Mouse (Mus musculus): ENCODE measurements around the gene Dbt. TPM values are rescaled to one million over a fixed set of nuclear protein-coding genes. Genes with fewer than 3 reads are reported as not detected.
A peak's percentile ranks its signal among the peaks of the same experiment; 100 is the strongest.

Dbt gene
- polyA plus RNA-seq, 1 experiment from 2014 or later, result 20.2 TPM

DNA sequence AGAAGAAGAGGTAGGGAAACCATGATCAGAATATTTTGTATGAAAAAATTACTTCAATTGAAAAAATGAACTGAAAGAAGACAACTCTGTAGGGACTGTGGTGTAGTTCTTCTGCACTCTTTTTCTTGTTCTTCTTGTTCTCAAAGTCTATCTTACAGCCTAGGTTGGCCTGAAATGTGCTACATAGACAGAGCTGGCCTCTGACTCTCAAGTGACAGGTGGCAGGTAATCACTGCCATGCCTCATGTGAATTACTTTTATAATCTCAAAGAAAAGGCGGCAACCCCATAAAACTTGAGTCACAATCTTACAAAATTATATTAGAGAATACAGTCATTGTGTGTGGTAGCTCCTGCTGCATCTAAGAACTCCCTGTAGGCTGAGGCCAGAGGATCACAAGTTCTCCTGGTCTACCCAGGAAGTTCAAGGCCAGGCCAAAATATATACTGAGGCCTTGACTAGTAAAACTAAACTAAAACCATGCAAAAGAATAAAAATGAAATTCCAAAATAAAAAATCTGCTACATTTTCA lies 20.9 kb upstream of the Dbt start:
- Histone ChIP-seq H3K4me3 (no peak overlapping the region), H3K27me3 (replicated peaks) (no peaks in the 10 kb centered on the region), H3K9me3 (no peaks in the 10 kb centered on the region), H3K36me3 (peaks cover 94% of the 10 kb centered on the region), H3K4me1 (no peaks in the 10 kb centered on the region), H3K27ac (replicated peaks) (no peak overlapping the region), H3K4me2 (no peak overlapping the region), H3K9ac (no peak overlapping the region)
- WGBS, result 88% methylated on average over 1 of the region's 1 CpGs
- ATAC-seq (ENCODE audit: extremely low read depth, insufficient number of reproducible peaks, low FRiP score, low TSS enrichment), result no peak

DNA sequence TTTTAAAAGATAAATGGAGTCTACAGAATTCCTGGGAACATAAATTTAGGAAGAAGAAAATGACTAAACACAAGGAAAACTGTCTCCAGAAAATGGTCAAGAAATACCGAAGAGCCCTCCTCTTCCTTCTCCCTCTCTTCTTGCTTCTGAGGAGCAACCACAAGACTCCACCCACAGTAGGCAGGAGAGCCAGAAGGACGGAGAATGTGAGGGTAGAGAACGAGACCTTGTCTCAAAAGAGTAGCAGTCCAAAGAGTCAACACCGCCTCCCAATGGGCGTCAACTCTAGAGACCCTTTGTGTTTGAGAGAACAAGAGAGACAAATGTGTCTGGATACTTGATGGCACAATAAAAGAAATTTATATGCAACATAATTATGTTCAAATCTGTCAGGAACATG lies 19.2 kb upstream of the Dbt start:
- Histone ChIP-seq H3K4me3 (no peak overlapping the region), H3K36me3 (peaks cover 96% of the 10 kb centered on the region), H3K4me2 (no peak overlapping the region), H3K27ac (replicated peaks) (no peak overlapping the region), H3K27me3 (replicated peaks) (no peaks in the 10 kb centered on the region), H3K9me3 (no peaks in the 10 kb centered on the region), H3K4me1 (no peaks in the 10 kb centered on the region), H3K9ac (no peak overlapping the region)
- ATAC-seq (ENCODE audit: extremely low read depth, insufficient number of reproducible peaks, low FRiP score, low TSS enrichment), result no peak
- WGBS, result 65% methylated on average over 5 of the region's 5 CpGs

DNA sequence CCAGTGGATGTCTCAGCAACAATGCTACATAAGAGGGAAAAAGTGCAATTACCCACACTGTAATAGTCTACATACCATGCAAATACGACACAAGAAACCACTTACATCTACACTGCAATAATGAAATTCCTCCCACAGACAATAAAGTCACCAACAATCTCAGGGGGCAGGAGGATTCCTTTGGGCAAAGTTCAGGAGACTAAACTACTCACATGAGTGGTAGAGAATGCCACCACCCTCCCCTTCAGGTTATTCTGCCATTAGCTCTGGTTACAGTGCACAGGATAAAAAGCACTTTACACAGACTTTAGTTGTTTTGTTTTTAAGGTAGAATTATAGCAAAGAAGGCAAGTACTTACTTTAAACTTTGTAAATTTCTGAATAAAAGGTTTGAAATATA lies 17.2 kb upstream of the Dbt start:
- no peak for ATAC-seq (ENCODE audit: extremely low read depth, insufficient number of reproducible peaks, low FRiP score, low TSS enrichment)
- WGBS, result 95% methylated on average over 1 of the region's 1 CpGs
- Histone ChIP-seq H3K9ac (no peak overlapping the region), H3K4me3 (no peak overlapping the region), H3K27ac (replicated peaks) (no peak overlapping the region), H3K27me3 (replicated peaks) (no peaks in the 10 kb centered on the region), H3K36me3 (peaks cover 95% of the 10 kb centered on the region), H3K9me3 (no peaks in the 10 kb centered on the region), H3K4me1 (no peaks in the 10 kb centered on the region), H3K4me2 (no peak overlapping the region)

DNA sequence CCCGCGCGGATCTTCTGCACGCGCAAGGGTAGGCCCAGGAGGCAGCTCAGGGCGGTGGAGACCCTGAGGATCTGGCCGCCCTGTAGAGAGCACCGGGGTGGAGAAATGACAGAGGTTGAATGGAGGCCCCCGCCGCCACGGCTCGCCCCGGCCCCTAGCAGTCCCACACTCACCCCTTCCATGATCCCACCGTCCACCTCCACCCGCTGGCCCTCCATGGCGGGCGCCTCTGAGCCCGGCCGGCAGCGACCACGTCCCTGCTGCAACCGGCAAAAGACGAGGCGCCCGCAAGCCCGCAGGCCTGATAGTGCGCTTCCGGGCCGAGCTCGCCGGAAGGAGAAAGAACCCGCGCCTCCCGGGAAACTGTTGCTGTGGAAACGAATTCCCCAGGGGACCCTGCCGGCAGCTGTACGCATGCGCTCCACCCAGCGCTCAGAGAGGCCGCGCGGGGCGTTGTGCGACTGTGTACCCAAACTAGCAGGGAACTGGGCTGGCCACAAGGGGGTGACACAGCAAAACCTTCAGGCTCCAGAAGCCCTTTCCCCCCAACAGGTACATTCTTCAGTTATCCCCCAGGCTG lies 5.0 kb upstream of the Dbt start, which contains the start of gene Rtca:
Gene Rtca (minus strand): TSS at position 437 of the 580 bp plus-strand sequence.
- Histone ChIP-seq H3K36me3 (peaks cover 36% of the 10 kb centered on the region), H3K9ac (peak within 1 kb of the TSS; percentile 96), H3K27ac (replicated peaks) (peak within 1 kb of the TSS; percentile 71), H3K4me1 (peaks cover 18% of the 10 kb centered on the region), H3K4me2 (peak within 1 kb of the TSS; percentile 85), H3K4me3 (peak within 1 kb of the TSS; percentile 96), H3K9me3 (no peaks in the 10 kb centered on the region), H3K27me3 (replicated peaks) (no peaks in the 10 kb centered on the region)
- peak; percentile 86 for ATAC-seq (ENCODE audit: extremely low read depth, insufficient number of reproducible peaks, low FRiP score, low TSS enrichment)
- under 1% methylated on average over 43 of the region's 44 CpGs for WGBS

DNA sequence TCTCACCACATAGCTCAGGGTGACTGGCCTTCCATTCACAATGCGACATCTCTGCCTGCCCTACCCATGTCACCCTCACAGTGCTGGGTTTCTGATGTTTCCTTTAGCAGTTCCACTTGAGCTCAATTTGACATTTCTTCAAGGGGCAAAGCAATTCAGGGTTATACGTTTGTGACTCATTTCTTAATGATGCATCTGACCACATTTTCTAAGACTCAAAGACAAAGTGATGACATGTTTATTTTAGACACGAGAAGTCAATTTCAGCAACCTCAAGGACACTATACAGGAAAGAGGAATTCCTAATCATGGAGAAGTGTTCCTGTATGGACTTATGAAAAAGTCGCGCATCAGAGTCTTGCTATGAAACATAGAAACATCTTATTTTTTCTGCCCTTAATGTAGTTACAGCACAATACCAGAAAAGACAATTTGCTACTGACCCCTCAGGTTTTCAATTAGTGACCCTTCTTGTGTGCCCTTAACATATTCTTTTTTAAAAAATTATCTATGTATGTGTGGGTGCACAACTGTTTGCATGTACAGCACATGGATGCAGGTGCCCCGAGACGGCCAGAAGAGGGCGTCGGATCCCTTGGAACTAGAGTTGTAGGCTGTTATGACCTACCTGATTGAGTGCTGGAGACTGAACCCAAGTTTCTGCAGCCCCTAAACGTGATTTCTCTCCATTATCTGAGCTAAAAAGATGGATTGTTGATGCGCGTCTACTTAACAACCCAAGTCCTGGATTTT lies 543 bp upstream of the Dbt start:
- WGBS, result 35% methylated on average over 12 of the region's 12 CpGs
- no peaks in the 10 kb centered on the region for H3K36me3 ChIP-seq
- ATAC-seq (ENCODE audit: extremely low read depth, insufficient number of reproducible peaks, low FRiP score, low TSS enrichment), result no peak
- no peaks in the 10 kb centered on the region for H3K27me3 ChIP-seq (replicated peaks)
- no peak overlapping the region for H3K27ac ChIP-seq (replicated peaks)
- no peaks in the 10 kb centered on the region for H3K9me3 ChIP-seq
- peak overlapping the region; percentile 59 for H3K4me3 ChIP-seq
- H3K9ac ChIP-seq, result 0 out of 2 replicates have a peak overlapping the region, but pooled peaks have one; percentile 79
- H3K4me2 ChIP-seq, result peak overlapping the region; percentile 73
- H3K4me1 ChIP-seq, result peaks cover 14% of the 10 kb centered on the region

DNA sequence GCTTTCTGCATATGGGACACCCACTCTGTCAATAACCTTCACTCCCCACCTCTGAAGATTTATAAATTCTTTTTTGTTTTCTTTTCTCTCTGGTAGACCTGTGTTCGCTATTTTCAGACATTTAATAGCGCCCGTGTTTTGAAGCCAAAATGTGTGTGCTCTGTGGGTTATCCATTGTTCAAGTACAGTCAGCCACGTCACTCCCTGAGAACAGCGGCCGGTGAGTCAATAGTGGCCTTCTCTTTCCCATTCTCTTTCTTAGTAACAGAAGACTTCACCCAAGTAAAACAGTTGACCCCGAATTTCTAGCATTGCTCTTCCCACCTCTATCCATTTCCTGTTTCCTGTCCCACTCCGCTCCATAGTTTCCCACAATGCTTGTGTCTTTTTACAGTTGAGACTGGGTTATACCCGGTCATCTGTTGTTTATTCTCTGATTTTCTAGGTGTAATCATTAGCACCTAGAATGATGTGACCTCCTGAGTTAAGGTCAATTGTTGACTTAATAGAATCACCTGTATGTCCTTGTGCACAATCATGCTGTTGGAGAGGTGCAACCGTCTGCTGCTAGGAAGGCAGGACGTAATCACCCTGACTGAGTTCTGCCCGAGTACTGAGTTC lies 7.4 kb downstream of the Dbt start:
- H3K4me2 ChIP-seq, result no peak overlapping the region
- H3K9ac ChIP-seq, result no peak overlapping the region
- H3K36me3 ChIP-seq, result peaks cover 27% of the 10 kb centered on the region
- peak overlapping the region; percentile 67 for H3K27ac ChIP-seq (replicated peaks)
- H3K27me3 ChIP-seq (replicated peaks), result no peaks in the 10 kb centered on the region
- WGBS, result 75% methylated on average over 12 of the region's 12 CpGs
- ATAC-seq (ENCODE audit: extremely low read depth, insufficient number of reproducible peaks, low FRiP score, low TSS enrichment), result no peak
- H3K4me3 ChIP-seq, result no peak overlapping the region
- no peaks in the 10 kb centered on the region for H3K9me3 ChIP-seq
- H3K4me1 ChIP-seq, result peaks cover 10% of the 10 kb centered on the region

DNA sequence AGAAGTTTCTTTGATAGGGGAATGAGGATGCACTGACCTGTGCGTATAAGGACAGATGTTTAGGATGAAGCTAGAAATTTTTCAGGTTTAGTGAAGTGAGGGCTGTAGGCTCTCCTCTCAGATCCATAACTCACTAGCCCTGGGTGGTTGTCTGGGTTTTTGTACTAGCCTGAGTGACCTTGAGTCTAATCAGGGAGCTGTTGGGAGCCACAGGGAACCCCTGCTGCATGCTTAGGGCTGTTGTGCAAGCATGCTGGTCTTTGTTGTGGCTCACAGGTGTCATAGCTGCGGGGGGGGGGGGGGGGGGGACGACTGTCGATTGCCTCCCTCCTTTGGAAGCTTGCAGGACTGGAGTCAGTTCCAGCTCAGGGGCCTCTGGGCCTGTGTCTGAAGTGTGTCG lies 16.9 kb downstream of the Dbt start:
- Histone ChIP-seq H3K4me1 (peaks cover 30% of the 10 kb centered on the region), H3K27ac (replicated peaks) (peak overlapping the region; percentile 81), H3K4me2 (no peak overlapping the region), H3K36me3 (peaks cover 27% of the 10 kb centered on the region), H3K9ac (no peak overlapping the region), H3K4me3 (no peak overlapping the region), H3K9me3 (no peaks in the 10 kb centered on the region), H3K27me3 (replicated peaks) (peaks cover 17% of the 10 kb centered on the region)
- WGBS, result 27% methylated on average over 5 of the region's 5 CpGs
- ATAC-seq (ENCODE audit: extremely low read depth, insufficient number of reproducible peaks, low FRiP score, low TSS enrichment), result no peak

DNA sequence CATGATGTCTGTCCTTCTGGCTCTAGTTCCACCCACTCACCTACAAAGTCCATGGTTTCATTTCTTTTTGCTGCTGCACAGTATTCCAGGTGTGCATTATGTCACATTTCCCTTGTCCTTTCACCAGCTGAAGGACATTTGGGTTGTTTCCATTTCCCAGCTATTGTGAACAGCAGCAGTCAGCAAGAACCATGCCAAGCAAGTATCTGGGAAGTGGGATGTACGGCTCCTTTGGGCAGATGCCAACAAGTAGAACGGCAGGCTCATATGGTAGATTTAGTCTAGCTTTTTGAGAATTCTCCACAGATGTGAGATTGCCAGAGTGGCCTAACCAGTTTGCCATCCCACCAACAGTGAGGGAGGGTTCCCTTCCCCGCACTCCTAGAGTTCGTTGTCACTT lies 18.0 kb downstream of the Dbt start:
- no peak overlapping the region for H3K9ac ChIP-seq
- peak overlapping the region; percentile 81 for H3K27ac ChIP-seq (replicated peaks)
- H3K9me3 ChIP-seq, result no peaks in the 10 kb centered on the region
- H3K4me3 ChIP-seq, result no peak overlapping the region
- H3K27me3 ChIP-seq (replicated peaks), result peaks cover 17% of the 10 kb centered on the region
- peaks cover 34% of the 10 kb centered on the region for H3K4me1 ChIP-seq
- peaks cover 30% of the 10 kb centered on the region for H3K36me3 ChIP-seq
- no peak for ATAC-seq (ENCODE audit: extremely low read depth, insufficient number of reproducible peaks, low FRiP score, low TSS enrichment)
- no peak overlapping the region for H3K4me2 ChIP-seq
- 64% methylated on average over 4 of the region's 4 CpGs for WGBS

DNA sequence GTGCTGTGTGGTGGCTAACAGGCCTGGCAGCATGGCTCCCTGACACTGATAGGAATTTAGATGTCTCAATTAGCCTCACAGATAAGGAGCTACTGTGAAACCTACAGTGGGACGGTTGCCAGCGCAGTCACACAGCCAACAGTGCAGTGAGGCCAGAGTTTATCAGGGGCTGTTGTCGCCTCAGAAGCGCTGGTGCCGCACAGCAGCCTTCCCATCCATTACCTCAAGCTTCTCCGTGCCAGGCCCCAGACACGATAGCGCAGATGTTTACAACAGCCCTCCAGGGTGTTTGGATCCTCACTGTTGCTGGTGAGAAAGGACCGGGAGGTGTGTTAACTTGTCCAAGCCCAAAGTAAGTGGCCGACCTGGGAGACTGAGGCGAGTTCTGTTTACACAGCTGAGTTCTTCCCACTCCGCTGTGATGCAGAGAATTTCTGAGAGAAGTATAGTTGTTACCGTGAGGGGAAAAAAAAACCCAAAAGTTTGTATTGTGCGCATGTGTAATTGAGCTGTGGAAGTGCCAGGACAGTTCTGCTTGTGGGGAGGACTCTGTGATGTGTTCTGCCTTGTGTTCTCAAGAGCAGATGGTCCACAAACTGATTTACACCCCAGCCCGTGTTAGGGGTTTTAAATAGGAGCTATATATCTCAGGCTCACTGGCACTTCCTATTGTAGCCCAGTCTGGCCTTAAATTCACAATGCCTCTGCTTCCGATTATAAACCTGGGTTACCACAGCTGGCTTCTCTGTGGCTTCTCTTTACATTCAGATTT lies 23.7 kb downstream of the Dbt start:
- H3K4me3 ChIP-seq, result peak overlapping the region; percentile 33
- H3K27ac ChIP-seq (replicated peaks), result peak overlapping the region; percentile 87
- peaks cover 32% of the 10 kb centered on the region for H3K4me1 ChIP-seq
- ATAC-seq (ENCODE audit: extremely low read depth, insufficient number of reproducible peaks, low FRiP score, low TSS enrichment), result peak; percentile 77; the same call in 1 of the 2 replicates
- WGBS, result 15% methylated on average over 16 of the region's 16 CpGs
- H3K9me3 ChIP-seq, result no peaks in the 10 kb centered on the region
- peak overlapping the region; percentile 60 for H3K4me2 ChIP-seq
- H3K9ac ChIP-seq, result peak overlapping the region; percentile 67
- H3K27me3 ChIP-seq (replicated peaks), result peaks cover 38% of the 10 kb centered on the region
- H3K36me3 ChIP-seq, result peaks cover 62% of the 10 kb centered on the region

DNA sequence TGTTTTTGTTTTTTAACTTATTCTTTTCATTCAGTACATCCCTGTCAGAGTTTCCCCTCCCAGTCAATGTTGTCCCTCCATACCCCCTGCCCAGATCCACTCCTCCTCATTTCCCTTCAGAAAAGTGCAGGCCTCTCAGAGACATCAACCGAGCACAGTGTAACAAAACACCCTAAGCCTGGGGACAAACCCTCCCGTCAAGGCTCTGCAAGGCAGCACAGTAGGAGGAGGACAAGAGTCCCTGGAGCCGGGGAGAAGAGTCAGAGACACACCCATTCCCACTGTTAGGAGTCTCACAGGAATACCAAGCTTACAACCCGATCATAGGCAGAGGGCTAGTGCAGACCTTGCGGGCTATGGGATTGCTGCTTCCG lies 24.3 kb downstream of the Dbt start:
- H3K9ac ChIP-seq, result peak overlapping the region; percentile 67
- peaks cover 38% of the 10 kb centered on the region for H3K4me1 ChIP-seq
- peaks cover 38% of the 10 kb centered on the region for H3K27me3 ChIP-seq (replicated peaks)
- WGBS, result 53% methylated on average over 6 of the region's 6 CpGs
- peaks cover 67% of the 10 kb centered on the region for H3K36me3 ChIP-seq
- H3K27ac ChIP-seq (replicated peaks), result peak overlapping the region; percentile 87
- peak overlapping the region; percentile 33; the same call in 1 of the 2 replicates for H3K4me3 ChIP-seq
- H3K4me2 ChIP-seq, result peak overlapping the region; percentile 60
- H3K9me3 ChIP-seq, result no peaks in the 10 kb centered on the region
- ATAC-seq (ENCODE audit: extremely low read depth, insufficient number of reproducible peaks, low FRiP score, low TSS enrichment), result no peak

DNA sequence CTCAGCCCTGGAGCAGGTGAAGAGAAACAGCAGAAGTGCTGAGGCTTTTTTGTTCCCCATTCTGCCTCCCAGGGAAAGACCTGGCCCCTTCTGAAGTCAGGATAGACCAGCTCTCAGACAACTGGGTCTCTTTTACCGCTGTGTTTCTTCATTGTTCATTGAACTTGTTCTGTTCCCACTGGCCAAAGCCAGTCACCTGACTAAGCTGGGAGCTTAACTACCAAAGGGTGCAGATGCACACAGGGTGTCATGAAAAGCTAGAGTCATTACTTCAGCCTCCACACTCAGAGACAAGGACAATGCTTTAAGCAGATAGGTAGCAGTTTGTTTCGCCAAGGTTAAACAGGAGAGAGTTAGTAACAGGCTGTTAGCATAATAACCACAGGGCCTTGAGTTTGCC lies 29.2 kb downstream of the Dbt start:
- Histone ChIP-seq H3K9ac (no peak overlapping the region), H3K4me3 (no peak overlapping the region), H3K36me3 (peaks cover 76% of the 10 kb centered on the region), H3K27ac (replicated peaks) (peak overlapping the region; percentile 46), H3K27me3 (replicated peaks) (peaks cover 21% of the 10 kb centered on the region), H3K4me1 (peaks cover 19% of the 10 kb centered on the region), H3K4me2 (no peak overlapping the region), H3K9me3 (no peaks in the 10 kb centered on the region)
- WGBS, result 79% methylated on average over 2 of the region's 2 CpGs
- no peak for ATAC-seq (ENCODE audit: extremely low read depth, insufficient number of reproducible peaks, low FRiP score, low TSS enrichment)

Measured in heart, embryonic 13.5 days (tissue).